Mouse (Mus musculus): Measurements from ENCODE around the gene Stra8. TPM values are rescaled to one million over a fixed set of nuclear protein-coding genes. Genes with fewer than 3 reads are reported as not detected.

Stra8 gene
- polyA plus RNA-seq, 1 experiment from 2014 or later: not detected

Other genes starting within 250 kb of the Stra8 start
- gene Agbl3, start 139.7 kb upstream of the Stra8 start, polyA plus RNA-seq (2014; fragmentation: Nextera tagmentation; extraction: Ambion mirVana): 8.2 and 9.7 TPM in 2 replicates
- 0.65 and 0.79 TPM in 2 replicates for gene Tmem140, start 57.0 kb upstream of the Stra8 start, polyA plus RNA-seq (2014; fragmentation: Nextera tagmentation; extraction: Ambion mirVana)
- 7.9 and 8.0 TPM in 2 replicates for gene Cyren, start 42.1 kb upstream of the Stra8 start, polyA plus RNA-seq (2014; fragmentation: Nextera tagmentation; extraction: Ambion mirVana)
- gene Wdr91, start 9.3 kb upstream of the Stra8 start, polyA plus RNA-seq (2014; fragmentation: Nextera tagmentation; extraction: Ambion mirVana): 11.0 and 12.0 TPM in 2 replicates
- 0.55 and 0.61 TPM in 2 replicates for gene Slc23a4, start 68.2 kb downstream of the Stra8 start, polyA plus RNA-seq (2014; fragmentation: Nextera tagmentation; extraction: Ambion mirVana)
- 33.3 and 35.2 TPM in 2 replicates for gene Cnot4, start 213.6 kb downstream of the Stra8 start, polyA plus RNA-seq (2014; fragmentation: Nextera tagmentation; extraction: Ambion mirVana)

All from forebrain, embryonic 14.5 days (tissue).